Mouse (Mus musculus) myocyte (in vitro differentiated cells): ENCODE data around the gene Ezh1.

ENCODE experiments used
- POLR2A ChIP-seq: IDR thresholded peaks from one replicate; pipeline ENCODE4 v1.6.1; 2011; ENCODE audit warnings: low read depth, mild to moderate bottlenecking, control low read depth, moderate library complexity; ENCODE audit not compliant: insufficient read length
- TCF3 ChIP-seq: IDR thresholded peaks from one replicate; pipeline ENCODE4 v1.6.1; 2011; ENCODE audit warnings: low read depth, control low read depth; ENCODE audit not compliant: insufficient read length
- USF1 ChIP-seq: IDR thresholded peaks from one replicate; pipeline ENCODE4 v1.6.1; 2011; ENCODE audit warnings: low read depth, mild to moderate bottlenecking, control low read depth, moderate library complexity

DNA sequence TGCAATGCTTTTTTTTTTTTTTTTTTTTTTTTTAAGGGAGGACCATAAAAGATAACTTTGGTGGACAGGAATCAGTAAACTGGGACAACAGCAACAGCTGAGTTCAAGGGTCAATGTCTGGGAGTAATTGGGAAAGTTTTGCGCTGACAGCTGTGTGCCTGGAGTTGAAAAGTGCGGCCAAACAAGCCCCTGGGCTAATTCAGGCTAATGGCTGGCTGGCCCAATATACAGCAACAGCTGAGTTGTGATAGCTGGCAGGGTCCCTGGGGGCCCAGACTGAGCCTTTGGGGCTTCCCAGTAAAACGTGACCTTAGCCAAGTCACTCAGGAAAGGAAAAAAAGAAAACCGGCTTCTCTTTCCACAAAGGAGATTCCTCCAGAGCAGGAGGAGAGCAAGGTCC, 18.8 kb upstream of the Ezh1 start:
- TF ChIP-seq POLR2A (no peak), USF1 (no peak), TCF3 (no peak)
